Mouse (Mus musculus): ENCODE results near the gene Gpr150.

Gene Gpr150

DNA sequence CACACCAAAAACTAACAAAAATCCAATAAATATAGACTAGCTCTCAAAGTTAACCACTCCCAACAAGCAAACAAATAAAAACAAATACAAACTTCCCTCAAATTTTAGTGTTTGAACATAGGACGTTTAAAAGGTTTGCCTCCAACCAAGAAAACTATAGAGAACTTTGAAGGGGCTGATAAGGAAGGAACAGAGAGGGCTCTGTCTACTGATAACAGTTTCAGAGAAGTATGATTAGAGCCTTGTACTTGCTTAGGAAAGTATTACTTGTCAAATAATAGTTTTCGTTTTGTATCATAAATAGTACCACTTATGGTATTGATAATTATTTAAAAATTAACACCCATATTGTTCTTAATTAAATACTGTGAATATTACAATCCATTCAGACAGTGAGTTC lies 42.3 kb downstream of the Gpr150 start:
- ATAC-seq (ENCODE audit: low TSS enrichment) = no peak

Data from frontal cortex, adult (tissue).